Mouse (Mus musculus): ENCODE results near the gene Dynll1. TPM values are rescaled to one million over a fixed set of nuclear protein-coding genes. Genes with fewer than 3 reads are reported as not detected.

Dynll1 gene
- 100 to 1,000 TPM; 209 to 220 TPM for total RNA-seq (2023)

DNA sequence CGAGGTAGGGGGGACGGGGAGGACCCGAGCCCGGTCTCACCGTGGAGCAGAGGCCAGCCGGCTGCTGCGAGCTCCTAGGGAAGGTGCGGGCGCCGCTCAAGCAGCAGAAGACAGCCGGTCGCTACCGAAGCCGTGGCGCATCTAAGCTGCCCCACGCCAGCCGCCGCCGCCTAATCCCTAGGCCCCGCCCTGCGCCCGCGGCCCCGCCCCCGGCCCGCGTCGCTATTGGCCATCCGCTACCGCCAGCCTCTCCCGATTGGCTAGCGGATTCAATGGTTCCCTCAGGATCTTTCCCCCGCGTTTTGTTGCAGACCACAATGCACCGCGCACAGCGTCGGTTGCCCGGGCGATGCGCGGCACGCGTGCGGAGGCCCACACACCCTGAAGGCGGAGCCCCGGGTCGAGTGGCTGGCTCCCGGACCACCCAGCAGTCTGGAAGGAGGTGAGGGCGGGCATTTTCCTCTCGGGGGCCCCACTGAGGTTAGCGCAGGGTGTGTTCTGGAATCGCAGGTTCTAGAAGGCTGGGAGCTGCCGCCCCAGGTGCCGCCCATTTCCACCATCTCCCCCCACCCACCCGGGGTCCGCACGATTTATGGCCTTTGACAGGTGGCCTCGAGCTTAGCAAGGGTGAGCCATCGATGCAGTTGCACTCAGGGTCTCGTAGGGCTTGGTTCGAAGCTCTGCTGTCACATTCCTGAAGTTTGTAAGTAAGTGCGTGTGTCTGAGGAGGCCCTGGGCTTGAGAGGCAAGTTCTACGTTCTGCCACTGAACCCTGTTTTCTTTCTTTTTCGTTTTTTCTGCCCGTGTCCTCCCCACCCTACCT is at the start of gene Dynll1:
TSS of gene Dynll1 (minus strand) at position 208 of the 823 bp plus-strand sequence.

GRCm38 (mm10) chr5:115348546-115349224 is 47.9 kb upstream of the Dynll1 start, which contains the start of gene Cox6a1:
Gene Cox6a1 (minus strand): TSS chr5:115348981.

DNA sequence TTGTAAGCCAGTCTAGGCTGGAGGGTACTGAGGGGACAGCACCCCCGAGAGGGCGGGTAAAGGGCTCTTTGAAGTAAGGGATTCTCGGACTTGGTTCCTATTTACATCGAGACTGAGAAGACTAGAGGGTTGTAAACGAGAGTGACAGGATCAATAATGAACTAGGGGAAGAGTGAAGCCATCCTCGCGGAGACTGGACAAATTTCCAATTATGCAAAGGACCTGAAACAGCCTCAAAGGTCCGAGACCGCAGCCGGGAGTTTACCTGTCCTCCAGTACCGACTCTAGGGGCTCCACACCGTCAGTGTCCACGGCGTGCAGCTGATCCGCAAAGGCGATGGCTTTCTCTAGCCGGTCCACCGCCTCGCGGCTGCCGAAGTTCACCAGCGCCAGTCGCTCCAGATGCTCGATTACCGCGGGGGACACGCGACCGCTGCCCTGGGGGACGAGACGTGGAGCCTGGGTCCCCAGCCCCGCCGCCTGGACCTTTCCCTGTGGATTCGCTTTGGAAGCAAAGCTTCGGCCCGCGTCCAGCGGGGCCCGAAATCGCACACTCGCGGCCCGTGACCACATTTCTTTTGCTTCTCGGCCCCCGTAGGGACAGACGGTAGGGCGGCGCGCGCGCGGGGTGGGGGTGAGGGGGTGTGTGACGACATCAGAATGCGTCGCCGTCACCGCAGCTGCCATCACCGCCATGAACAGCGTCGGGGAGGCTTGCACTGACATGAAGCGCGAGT is 39.9 kb upstream of the Dynll1 start, which contains the start of the genes Gatc and Triap1:
TSS of gene Gatc (minus strand) at position 602 of the 737 bp plus-strand sequence.
TSS of gene Triap1 (plus strand) at position 649 of the 737 bp plus-strand sequence.

GRCm38 (mm10) chr5:115326875-115327609 is 26.2 kb upstream of the Dynll1 start, which contains the start of gene Srsf9:
Gene Srsf9 (plus strand): TSS chr5:115327177.

DNA sequence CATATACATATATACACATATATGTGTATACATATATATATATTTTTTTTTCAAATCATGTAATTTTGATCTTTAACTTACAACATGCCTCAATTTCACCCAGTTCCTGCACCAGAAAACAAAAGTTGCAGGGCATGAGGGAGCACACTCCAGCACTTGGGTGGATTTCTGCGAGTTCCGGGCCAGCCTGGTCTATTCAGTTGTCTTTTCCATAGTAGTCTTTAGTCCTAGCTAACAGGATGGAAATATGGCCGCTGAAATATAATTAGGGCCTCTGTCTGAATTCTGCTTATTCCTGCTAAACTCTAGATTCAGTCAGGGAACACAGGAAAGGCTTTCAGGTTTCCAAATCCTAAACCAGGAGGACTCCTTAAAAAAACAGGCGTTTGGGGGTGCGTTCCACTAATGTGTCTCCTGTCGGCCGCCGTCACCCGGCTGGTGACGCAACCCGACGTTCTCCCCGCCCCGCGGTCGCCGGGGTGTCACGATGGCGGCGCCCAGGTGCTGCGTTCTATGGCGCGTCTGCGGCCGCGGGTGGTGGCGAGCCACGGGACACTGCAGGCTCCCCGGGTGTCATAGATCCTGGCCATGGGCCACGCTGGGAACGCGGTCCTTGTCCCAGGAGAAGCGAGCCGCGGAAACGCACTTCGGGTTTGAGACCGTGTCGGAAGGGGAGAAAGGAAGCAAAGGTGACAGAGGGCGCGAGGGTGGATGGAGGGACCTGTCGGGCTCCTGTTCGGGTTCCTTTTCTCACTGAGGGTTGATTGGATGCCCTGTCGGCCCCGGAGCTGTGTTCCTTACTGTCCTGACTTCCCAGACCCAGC is 21.4 kb downstream of the Dynll1 start, which contains the start of gene Coq5:
TSS of gene Coq5 (plus strand) at position 441 of the 824 bp plus-strand sequence.

GRCm38 (mm10) chr5:115272812-115273548 is 27.8 kb downstream of the Dynll1 start, which contains the start of gene Rnf10:
Gene Rnf10 (minus strand): TSS chr5:115272898.

Other genes starting within 250 kb of the Dynll1 start
- gene Gm10401, start 202.7 kb downstream of the Dynll1 start, total RNA-seq (2023) = not detected
- gene Acads, start 181.7 kb downstream of the Dynll1 start, total RNA-seq (2023) = 10 to 100 TPM; 15.7 to 16.2 TPM
- gene Unc119b, start 166.0 kb downstream of the Dynll1 start, total RNA-seq (2023) = 10 to 100 TPM; 13.8 to 18.6 TPM
- 100 to 1,000 TPM; 123 to 124 TPM for gene Mlec, start 142.8 kb downstream of the Dynll1 start, total RNA-seq (2023)
- not detected for gene Cabp1, start 106.6 kb downstream of the Dynll1 start, total RNA-seq (2023)
- 10 to 100 TPM; 14.2 to 16.2 TPM for gene Pop5, start 65.2 kb downstream of the Dynll1 start, total RNA-seq (2023)
- 100 to 1,000 TPM; 184 to 191 TPM for gene Rnf10, start 28.1 kb downstream of the Dynll1 start, total RNA-seq (2023)
- 10 to 100 TPM in 1 of 2 experiments, 1 to 10 TPM in 1; 9.3 to 10.7 TPM for gene Coq5, start 21.3 kb downstream of the Dynll1 start, total RNA-seq (2023)
- gene Srsf9, start 26.2 kb upstream of the Dynll1 start, total RNA-seq (2023) = 10 to 100 TPM; 56.4 to 57.6 TPM
- gene Gatc, start 40.2 kb upstream of the Dynll1 start, total RNA-seq (2023) = 10 to 100 TPM in 1 of 2 experiments, 1 to 10 TPM in 1; 9.1 to 10.3 TPM
- 10 to 100 TPM; 16.6 to 18.6 TPM for gene Triap1, start 40.2 kb upstream of the Dynll1 start, total RNA-seq (2023)
- 100 to 1,000 TPM; 267 to 287 TPM for gene Cox6a1, start 48.0 kb upstream of the Dynll1 start, total RNA-seq (2023)
- gene Msi1, start 128.6 kb upstream of the Dynll1 start, total RNA-seq (2023) = under 1 TPM; 0.13 to 0.48 TPM
- gene Pla2g1b, start 165.3 kb upstream of the Dynll1 start, total RNA-seq (2023) = not detected
- 1 to 10 TPM; 3.4 to 8.9 TPM for gene Sirt4, start 183.7 kb upstream of the Dynll1 start, total RNA-seq (2023)
- 100 to 1,000 TPM; 344 to 399 TPM for gene Pxn, start 205.7 kb upstream of the Dynll1 start, total RNA-seq (2023)